Comparison of ENCODE assay signal across 18 mouse cellular contexts in genomic region chr7:45081016-45081415, GRCm38 (mm10). TPM values are rescaled to one million over a fixed set of nuclear protein-coding genes. Genes with fewer than 3 reads are reported as not detected.
DNase-seq lines count a peak whose midpoint lies in the region; ATAC-seq lines count a peak whose summit lies in the region.
"Had no signal": no experiment of that assay in that cellular context is flagged by ENCODE, and none has a peak within 500 bp of the region (broad histone marks: within the 10 kb centered on the region; RNA-seq: fewer than 3 reads in every experiment).

No protein-coding gene starts in this region.

- H3K27me3 ChIP-seq in embryonic facial prominence, embryonic 13.5 days, result no peaks in the 10 kb centered on the region
- no peaks in the 10 kb centered on the region for H3K27me3 ChIP-seq in embryonic facial prominence, embryonic 10.5 days (replicated peaks; ENCODE audit: low read depth, poor library complexity, severe bottlenecking)
- H3K27me3 ChIP-seq in limb, embryonic 12.5 days, result no peaks in the 10 kb centered on the region
- H3K27me3 ChIP-seq in limb, embryonic 10.5 days (ENCODE audit: low read depth, poor library complexity, severe bottlenecking), result no peaks in the 10 kb centered on the region
- no peaks in the 10 kb centered on the region for H3K27me3 ChIP-seq in midbrain, embryonic 14.5 days (ENCODE audit: control insufficient read depth, insufficient read depth, low read length)
- H3K27me3 ChIP-seq: liver, embryonic 15.5 days; neural tube, embryonic 12.5 days had no signal

- no peak overlapping the region for H3K4me2 ChIP-seq in embryonic facial prominence, embryonic 13.5 days
- no peak overlapping the region for H3K4me2 ChIP-seq in limb, embryonic 12.5 days
- no peak overlapping the region for H3K4me2 ChIP-seq in midbrain, embryonic 14.5 days (ENCODE audit: low read length)
- H3K4me2 ChIP-seq: liver, embryonic 15.5 days; neural tube, embryonic 12.5 days had no signal

- H3K27ac ChIP-seq in embryonic facial prominence, embryonic 13.5 days, result peak overlapping the region; percentile 9; the same call in 1 of the 2 replicates
- H3K27ac ChIP-seq in embryonic facial prominence, embryonic 10.5 days (replicated peaks), result no peak overlapping the region
- 0 out of 2 replicates have a peak overlapping the region, but pooled peaks have one; percentile 37 for H3K27ac ChIP-seq in limb, embryonic 12.5 days
- H3K27ac ChIP-seq in limb, embryonic 10.5 days, result no peak overlapping the region
- H3K27ac ChIP-seq in macrophage, result peak overlapping the region; percentile 94
- H3K27ac ChIP-seq in midbrain, embryonic 14.5 days (replicated peaks; ENCODE audit: low read depth, low read length), result no peak overlapping the region
- H3K27ac ChIP-seq: midbrain, embryonic 10.5 days; neural tube, embryonic 12.5 days had no signal

- H3K79me2 ChIP-seq in macrophage (ENCODE audit: inconsistent target), result no peaks in the 10 kb centered on the region

- no peak overlapping the region for H3K4me3 ChIP-seq in embryonic facial prominence, embryonic 13.5 days
- no peak overlapping the region for H3K4me3 ChIP-seq in embryonic facial prominence, embryonic 10.5 days
- H3K4me3 ChIP-seq in limb, embryonic 12.5 days (replicated peaks), result no peak overlapping the region
- no peak overlapping the region for H3K4me3 ChIP-seq in limb, embryonic 10.5 days
- H3K4me3 ChIP-seq in macrophage (ENCODE audit: inconsistent target), result no peak overlapping the region
- H3K4me3 ChIP-seq in midbrain, embryonic 14.5 days (replicated peaks; ENCODE audit: low read depth, low read length), result no peak overlapping the region
- H3K4me3 ChIP-seq: liver, embryonic 15.5 days; midbrain, embryonic 10.5 days; neural tube, embryonic 12.5 days had no signal

- H3K9ac ChIP-seq in embryonic facial prominence, embryonic 13.5 days, result no peak overlapping the region
- no peak overlapping the region for H3K9ac ChIP-seq in limb, embryonic 12.5 days (replicated peaks)
- H3K9ac ChIP-seq in midbrain, embryonic 14.5 days (replicated peaks; ENCODE audit: low read length), result no peak overlapping the region
- H3K9ac ChIP-seq: liver, embryonic 15.5 days; neural tube, embryonic 12.5 days had no signal

- H3K4me1 ChIP-seq in embryonic facial prominence, embryonic 13.5 days, result peaks cover 15% of the 10 kb centered on the region
- H3K4me1 ChIP-seq in embryonic facial prominence, embryonic 10.5 days, result peaks cover 11% of the 10 kb centered on the region
- H3K4me1 ChIP-seq in limb, embryonic 12.5 days (replicated peaks), result peaks cover 9% of the 10 kb centered on the region; the same call in 1 of the 2 replicates
- peaks cover 11% of the 10 kb centered on the region for H3K4me1 ChIP-seq in limb, embryonic 10.5 days
- no peaks in the 10 kb centered on the region for H3K4me1 ChIP-seq in midbrain, embryonic 14.5 days (ENCODE audit: control insufficient read depth, insufficient read depth, low read length)
- H3K4me1 ChIP-seq: neural tube, embryonic 12.5 days had no signal

- 45% methylated on average over 5 of the region's 5 CpGs for WGBS in embryonic facial prominence, embryonic 13.5 days
- WGBS in embryonic facial prominence, embryonic 10.5 days, result 41% methylated on average over 5 of the region's 5 CpGs
- 54% methylated on average over 5 of the region's 5 CpGs for WGBS in limb, embryonic 12.5 days
- 51% methylated on average over 5 of the region's 5 CpGs for WGBS in limb, embryonic 10.5 days
- 88% methylated on average over 5 of the region's 5 CpGs for WGBS in macrophage (ENCODE audit: missing documents)
- WGBS in midbrain, embryonic 14.5 days, result 47% methylated on average over 5 of the region's 5 CpGs

- no peaks in the 10 kb centered on the region for H3K9me3 ChIP-seq in embryonic facial prominence, embryonic 13.5 days
- no peaks in the 10 kb centered on the region for H3K9me3 ChIP-seq in embryonic facial prominence, embryonic 10.5 days
- no peaks in the 10 kb centered on the region for H3K9me3 ChIP-seq in limb, embryonic 12.5 days
- no peaks in the 10 kb centered on the region for H3K9me3 ChIP-seq in limb, embryonic 10.5 days (replicated peaks)
- no peaks in the 10 kb centered on the region for H3K9me3 ChIP-seq in midbrain, embryonic 14.5 days (ENCODE audit: control insufficient read depth, low read length)
- H3K9me3 ChIP-seq: liver, embryonic 15.5 days; midbrain, embryonic 10.5 days; neural tube, embryonic 12.5 days had no signal

- ATAC-seq in embryonic facial prominence, embryonic 13.5 days (ENCODE audit: insufficient number of reproducible peaks, insufficient read depth, low FRiP score, low TSS enrichment, low read depth), result no peak
- ATAC-seq in limb, embryonic 12.5 days (ENCODE audit: insufficient number of reproducible peaks, insufficient read depth, low FRiP score, low TSS enrichment, low read depth), result no peak
- no peak for ATAC-seq in midbrain, embryonic 14.5 days (ENCODE audit: low FRiP score, low TSS enrichment)

- H3K36me3 ChIP-seq in embryonic facial prominence, embryonic 13.5 days, result peaks cover 67% of the 10 kb centered on the region
- H3K36me3 ChIP-seq in embryonic facial prominence, embryonic 10.5 days (replicated peaks), result peaks cover 63% of the 10 kb centered on the region
- H3K36me3 ChIP-seq in limb, embryonic 12.5 days, result peaks cover 66% of the 10 kb centered on the region
- peaks cover 69% of the 10 kb centered on the region for H3K36me3 ChIP-seq in limb, embryonic 10.5 days
- peaks cover 19% of the 10 kb centered on the region; the same call in 1 of the 2 replicates for H3K36me3 ChIP-seq in macrophage (ENCODE audit: inconsistent target)
- peaks cover 18% of the 10 kb centered on the region; the same call in 1 of the 2 replicates for H3K36me3 ChIP-seq in midbrain, embryonic 14.5 days (ENCODE audit: control insufficient read depth, insufficient read depth, low read length)

- no peak for DNase-seq in embryonic facial prominence, embryonic 10.5 days (ENCODE audit: low spot score)
- DNase-seq in limb, embryonic 10.5 days (ENCODE audit: low spot score), result no peak
- DNase-seq in ZHBTc4 (ENCODE audit: low read depth, low spot score), result peak; percentile 67
- DNase-seq in gastrocnemius, postnatal 25 days, result no peak
- no peak for DNase-seq in midbrain, embryonic 14.5 days
- DNase-seq: cerebellum, adult 11 months; cerebellum, postnatal 25 days; gastrocnemius, postnatal 14 days; heart, postnatal 4 days; left cerebral cortex, postnatal 4 days; lung, postnatal 14 days; thymus, postnatal 25 days had no signal

RNA-seq across cellular contexts. Expression of gene Rcn3, which starts 11.0 kb away (rescaled TPM):
- 375 and 376 TPM in 2 replicates for polyA plus RNA-seq in embryonic facial prominence, embryonic 13.5 days (2015; fragmentation: Nextera tagmentation; extraction: Ambion mirVana)
- polyA plus RNA-seq in embryonic facial prominence, embryonic 10.5 days (2016; fragmentation: Nextera tagmentation; extraction: Ambion mirVana), result 144 and 156 TPM in 2 replicates
- 261 and 271 TPM in 2 replicates for polyA plus RNA-seq in limb, embryonic 12.5 days (2016; fragmentation: Nextera tagmentation; extraction: Ambion mirVana)
- polyA plus RNA-seq in limb, embryonic 10.5 days (2016; fragmentation: Nextera tagmentation; extraction: Ambion mirVana), result 175 and 210 TPM in 2 replicates
- total RNA-seq in macrophage (2018; cell fraction: chromatin; rRNA removed), result 10 to 100 TPM in 1 of 26 experiments, 1 to 10 TPM in 2, under 1 TPM in 5, not detected in 18; 0.66 to 79.3 (median 0.84) TPM
- 1 to 10 TPM in 17 of 26 experiments, under 1 TPM in 9; 0.47 to 3.4 (median 1.1) TPM for total RNA-seq in macrophage (2018; cell fraction: cytosol; rRNA removed)
- total RNA-seq in macrophage (2018; cell fraction: nucleus; rRNA removed), result 10 to 100 TPM in 1 of 26 experiments, 1 to 10 TPM in 3, under 1 TPM in 9, not detected in 13; 0.29 to 14.4 (median 0.74) TPM
- 0.67 to 5.1 TPM (median 3.1 TPM) in 3 replicates for polyA plus RNA-seq in macrophage (2018)
- total RNA-seq in gastrocnemius, postnatal 25 days (2021), result 10 to 100 TPM; 24.0 to 32.8 TPM
- polyA plus RNA-seq in midbrain, embryonic 14.5 days (2014; fragmentation: Nextera tagmentation; extraction: Ambion mirVana), result 31.2 and 59.3 TPM in 2 replicates

RNA-seq across cellular contexts. Expression of gene Prrg2, which starts 18.5 kb away (rescaled TPM):
- polyA plus RNA-seq in embryonic facial prominence, embryonic 13.5 days (2015; fragmentation: Nextera tagmentation; extraction: Ambion mirVana), result 23.0 and 26.0 TPM in 2 replicates
- polyA plus RNA-seq in embryonic facial prominence, embryonic 10.5 days (2016; fragmentation: Nextera tagmentation; extraction: Ambion mirVana), result 23.3 and 24.4 TPM in 2 replicates
- 21.2 and 21.7 TPM in 2 replicates for polyA plus RNA-seq in limb, embryonic 12.5 days (2016; fragmentation: Nextera tagmentation; extraction: Ambion mirVana)
- polyA plus RNA-seq in limb, embryonic 10.5 days (2016; fragmentation: Nextera tagmentation; extraction: Ambion mirVana), result 16.8 and 24.8 TPM in 2 replicates
- total RNA-seq in macrophage (2018; cell fraction: chromatin; rRNA removed), result 10 to 100 TPM; 14.8 to 59.6 (median 39.2) TPM
- 10 to 100 TPM; 22.0 to 50.5 (median 33.5) TPM for total RNA-seq in macrophage (2018; cell fraction: cytosol; rRNA removed)
- 10 to 100 TPM; 16.0 to 74.9 (median 54.3) TPM for total RNA-seq in macrophage (2018; cell fraction: nucleus; rRNA removed)
- 19.0 to 31.7 TPM (median 28.6 TPM) in 3 replicates for polyA plus RNA-seq in macrophage (2018)
- total RNA-seq in gastrocnemius, postnatal 25 days (2021), result 1 to 10 TPM; 6.9 to 9.1 TPM
- 10.1 and 12.2 TPM in 2 replicates for polyA plus RNA-seq in midbrain, embryonic 14.5 days (2014; fragmentation: Nextera tagmentation; extraction: Ambion mirVana)

RNA-seq across cellular contexts. Expression of gene Nosip, which starts 18.8 kb away (rescaled TPM):
- 64.7 and 66.6 TPM in 2 replicates for polyA plus RNA-seq in embryonic facial prominence, embryonic 13.5 days (2015; fragmentation: Nextera tagmentation; extraction: Ambion mirVana)
- polyA plus RNA-seq in embryonic facial prominence, embryonic 10.5 days (2016; fragmentation: Nextera tagmentation; extraction: Ambion mirVana), result 70.8 and 74.7 TPM in 2 replicates
- 60.6 and 69.7 TPM in 2 replicates for polyA plus RNA-seq in limb, embryonic 12.5 days (2016; fragmentation: Nextera tagmentation; extraction: Ambion mirVana)
- polyA plus RNA-seq in limb, embryonic 10.5 days (2016; fragmentation: Nextera tagmentation; extraction: Ambion mirVana), result 80.4 and 81.2 TPM in 2 replicates
- total RNA-seq in macrophage (2018; cell fraction: chromatin; rRNA removed), result 10 to 100 TPM in 24 of 26 experiments, 1 to 10 TPM in 2; 8.2 to 90.2 (median 41.6) TPM
- 10 to 100 TPM; 28.7 to 66.0 (median 56.2) TPM for total RNA-seq in macrophage (2018; cell fraction: cytosol; rRNA removed)
- total RNA-seq in macrophage (2018; cell fraction: nucleus; rRNA removed), result 10 to 100 TPM in 25 of 26 experiments, 1 to 10 TPM in 1; 9.9 to 57.6 (median 28.2) TPM
- 40.1 to 50.7 TPM (median 45.7 TPM) in 3 replicates for polyA plus RNA-seq in macrophage (2018)
- 10 to 100 TPM; 30.8 to 31.6 TPM for total RNA-seq in gastrocnemius, postnatal 25 days (2021)
- polyA plus RNA-seq in midbrain, embryonic 14.5 days (2014; fragmentation: Nextera tagmentation; extraction: Ambion mirVana), result 55.3 and 65.9 TPM in 2 replicates

RNA-seq across cellular contexts. Expression of gene Fcgrt, which starts 22.6 kb away (rescaled TPM):
- polyA plus RNA-seq in embryonic facial prominence, embryonic 13.5 days (2015; fragmentation: Nextera tagmentation; extraction: Ambion mirVana), result 61.6 and 65.1 TPM in 2 replicates
- polyA plus RNA-seq in embryonic facial prominence, embryonic 10.5 days (2016; fragmentation: Nextera tagmentation; extraction: Ambion mirVana), result 6.0 and 7.0 TPM in 2 replicates
- polyA plus RNA-seq in limb, embryonic 12.5 days (2016; fragmentation: Nextera tagmentation; extraction: Ambion mirVana), result 12.3 and 13.4 TPM in 2 replicates
- polyA plus RNA-seq in limb, embryonic 10.5 days (2016; fragmentation: Nextera tagmentation; extraction: Ambion mirVana), result 5.2 and 7.8 TPM in 2 replicates
- 10 to 100 TPM in 14 of 26 experiments, 1 to 10 TPM in 12; 2.2 to 66.1 (median 11.3) TPM for total RNA-seq in macrophage (2018; cell fraction: chromatin; rRNA removed)
- total RNA-seq in macrophage (2018; cell fraction: cytosol; rRNA removed), result 100 to 1,000 TPM in 13 of 26 experiments, 10 to 100 TPM in 13; 37.8 to 269 (median 128) TPM
- 100 to 1,000 TPM in 12 of 26 experiments, 10 to 100 TPM in 14; 41.4 to 267 (median 88.4) TPM for total RNA-seq in macrophage (2018; cell fraction: nucleus; rRNA removed)
- polyA plus RNA-seq in macrophage (2018), result 84.4 to 284 TPM (median 160 TPM) in 3 replicates
- total RNA-seq in gastrocnemius, postnatal 25 days (2021), result 10 to 100 TPM; 40.3 to 54.5 TPM
- polyA plus RNA-seq in midbrain, embryonic 14.5 days (2014; fragmentation: Nextera tagmentation; extraction: Ambion mirVana), result 4.8 and 21.8 TPM in 2 replicates

RNA-seq across cellular contexts. Expression of gene Prr12, which starts 28.3 kb away (rescaled TPM):
- 15.2 and 15.7 TPM in 2 replicates for polyA plus RNA-seq in embryonic facial prominence, embryonic 13.5 days (2015; fragmentation: Nextera tagmentation; extraction: Ambion mirVana)
- polyA plus RNA-seq in embryonic facial prominence, embryonic 10.5 days (2016; fragmentation: Nextera tagmentation; extraction: Ambion mirVana), result 13.4 and 14.9 TPM in 2 replicates
- polyA plus RNA-seq in limb, embryonic 12.5 days (2016; fragmentation: Nextera tagmentation; extraction: Ambion mirVana), result 15.0 and 16.2 TPM in 2 replicates
- polyA plus RNA-seq in limb, embryonic 10.5 days (2016; fragmentation: Nextera tagmentation; extraction: Ambion mirVana), result 16.3 and 18.1 TPM in 2 replicates
- total RNA-seq in macrophage (2018; cell fraction: chromatin; rRNA removed), result 10 to 100 TPM in 19 of 26 experiments, 1 to 10 TPM in 7; 1.9 to 50.5 (median 23.9) TPM
- 10 to 100 TPM in 25 of 26 experiments, 1 to 10 TPM in 1; 6.0 to 41.7 (median 31.2) TPM for total RNA-seq in macrophage (2018; cell fraction: cytosol; rRNA removed)
- 10 to 100 TPM in 23 of 26 experiments, 1 to 10 TPM in 3; 7.2 to 48.0 (median 28.5) TPM for total RNA-seq in macrophage (2018; cell fraction: nucleus; rRNA removed)
- 15.5 to 17.7 TPM (median 17.1 TPM) in 3 replicates for polyA plus RNA-seq in macrophage (2018)
- total RNA-seq in gastrocnemius, postnatal 25 days (2021), result 10 to 100 TPM; 14.1 to 16.1 TPM
- polyA plus RNA-seq in midbrain, embryonic 14.5 days (2014; fragmentation: Nextera tagmentation; extraction: Ambion mirVana), result 19.5 and 21.4 TPM in 2 replicates

Comparison
In these comparisons a context has a peak if more than half of its experiments do, and no peak if none do; other contexts are left out.
1. H3K27ac ChIP-seq: peak in embryonic facial prominence, embryonic 13.5 days (single experiment), limb, embryonic 12.5 days (single experiment) and macrophage (single experiment); none in embryonic facial prominence, embryonic 10.5 days (single experiment), limb, embryonic 10.5 days (single experiment) and midbrain, embryonic 14.5 days (single experiment).